Mouse (Mus musculus): ENCODE data around the gene Kctd21. TPM values are rescaled to one million over a fixed set of nuclear protein-coding genes. Genes with fewer than 3 reads are reported as not detected.

The Kctd21 gene
- polyA plus RNA-seq, 1 experiment from 2014 or later = 4.1 TPM

- Histone ChIP-seq H3K4me1 (ENCODE audit: control insufficient read depth, insufficient read depth, low read length) (0 out of 2 replicates have a peak, but pooled peaks cover 2% of the 10 kb centered on the region), H3K27ac (ENCODE audit: low read length) (no peak overlapping the region), H3K4me3 (ENCODE audit: low read length) (no peak overlapping the region), H3K36me3 (ENCODE audit: control insufficient read depth, insufficient read depth) (no peaks in the 10 kb centered on the region), H3K4me2 (ENCODE audit: low read depth, low read length) (no peak overlapping the region), H3K27me3 (ENCODE audit: control insufficient read depth, insufficient read depth, low read length) (no peaks in the 10 kb centered on the region), H3K9me3 (replicated peaks; ENCODE audit: control insufficient read depth, low read length) (no peaks in the 10 kb centered on the region), H3K9ac (ENCODE audit: low read length) (no peak overlapping the region)
- no peak for ATAC-seq (replicated peaks; ENCODE audit: extremely low read depth, insufficient read depth, low FRiP score)
- 43% methylated on average over 18 of the region's 18 CpGs for WGBS
These were observed 9.1 kb downstream of the Kctd21 start for GRCm38 (mm10) chr7:97340907-97341849.

DNA sequence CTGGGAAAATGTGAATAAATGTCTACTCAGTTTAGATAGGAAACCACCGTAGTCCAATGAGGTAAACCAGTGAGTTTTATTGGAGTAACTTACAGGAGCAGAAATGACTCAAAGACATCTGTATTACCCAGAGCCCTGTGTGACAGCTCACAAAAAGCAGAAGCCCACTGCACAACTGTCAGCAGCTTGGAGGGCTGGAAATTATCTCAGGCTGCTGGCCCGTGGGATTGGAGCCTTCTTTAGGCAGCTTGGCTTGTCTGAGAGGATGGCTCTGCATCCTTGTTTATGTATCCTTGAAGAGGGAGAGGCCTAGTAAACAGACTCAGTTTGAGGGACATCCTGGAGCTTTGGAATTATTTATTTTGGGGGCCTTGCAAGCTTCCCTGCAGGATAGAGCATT, 10.8 kb downstream of the Kctd21 start:
- H3K36me3 ChIP-seq (ENCODE audit: control insufficient read depth, insufficient read depth) = no peaks in the 10 kb centered on the region
- no peak overlapping the region for H3K27ac ChIP-seq (ENCODE audit: low read length)

DNA sequence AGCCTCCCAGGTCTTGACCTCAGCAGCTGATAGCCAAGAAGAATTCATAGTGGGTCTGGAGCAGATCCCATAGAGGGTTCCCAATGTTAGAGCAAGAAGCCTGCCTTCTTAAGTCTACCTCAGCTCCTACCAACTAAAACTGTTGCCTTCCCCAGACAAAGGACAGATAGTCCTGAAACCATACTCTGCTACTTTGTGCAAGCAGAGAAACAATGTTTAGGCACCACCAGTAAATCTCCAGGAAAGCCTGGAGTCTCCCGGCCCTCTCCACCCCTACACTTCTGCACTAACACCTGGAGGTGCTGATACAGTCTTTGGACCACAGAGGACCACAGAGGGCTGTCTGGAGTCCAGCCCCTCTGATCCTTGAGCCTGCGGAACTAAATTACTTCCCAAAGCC, 12.5 kb downstream of the Kctd21 start:
- Histone ChIP-seq H3K27me3 (ENCODE audit: control insufficient read depth, insufficient read depth, low read length) (no peaks in the 10 kb centered on the region), H3K4me2 (ENCODE audit: low read depth, low read length) (no peak overlapping the region), H3K9ac (ENCODE audit: low read length) (no peak overlapping the region), H3K36me3 (ENCODE audit: control insufficient read depth, insufficient read depth) (no peaks in the 10 kb centered on the region), H3K9me3 (replicated peaks; ENCODE audit: control insufficient read depth, low read length) (no peaks in the 10 kb centered on the region), H3K27ac (ENCODE audit: low read length) (no peak overlapping the region), H3K4me3 (ENCODE audit: low read length) (no peak overlapping the region), H3K4me1 (ENCODE audit: control insufficient read depth, insufficient read depth, low read length) (0 out of 2 replicates have a peak, but pooled peaks cover 2% of the 10 kb centered on the region)
- no peak for ATAC-seq (replicated peaks; ENCODE audit: extremely low read depth, insufficient read depth, low FRiP score)
- 72% methylated on average over 2 of the region's 2 CpGs for WGBS

More for the DNA sequence above, 10.8 kb downstream of the Kctd21 start:
- H3K9ac ChIP-seq (ENCODE audit: low read length) = no peak overlapping the region
- no peak for ATAC-seq (replicated peaks; ENCODE audit: extremely low read depth, insufficient read depth, low FRiP score)
- no peak overlapping the region for H3K4me3 ChIP-seq (ENCODE audit: low read length)
- no peaks in the 10 kb centered on the region for H3K27me3 ChIP-seq (ENCODE audit: control insufficient read depth, insufficient read depth, low read length)
- no peaks in the 10 kb centered on the region for H3K9me3 ChIP-seq (replicated peaks; ENCODE audit: control insufficient read depth, low read length)
- H3K4me2 ChIP-seq (ENCODE audit: low read depth, low read length) = no peak overlapping the region
- H3K4me1 ChIP-seq (ENCODE audit: control insufficient read depth, insufficient read depth, low read length) = 0 out of 2 replicates have a peak, but pooled peaks cover 2% of the 10 kb centered on the region
- 29% methylated on average over 2 of the region's 2 CpGs for WGBS

DNA sequence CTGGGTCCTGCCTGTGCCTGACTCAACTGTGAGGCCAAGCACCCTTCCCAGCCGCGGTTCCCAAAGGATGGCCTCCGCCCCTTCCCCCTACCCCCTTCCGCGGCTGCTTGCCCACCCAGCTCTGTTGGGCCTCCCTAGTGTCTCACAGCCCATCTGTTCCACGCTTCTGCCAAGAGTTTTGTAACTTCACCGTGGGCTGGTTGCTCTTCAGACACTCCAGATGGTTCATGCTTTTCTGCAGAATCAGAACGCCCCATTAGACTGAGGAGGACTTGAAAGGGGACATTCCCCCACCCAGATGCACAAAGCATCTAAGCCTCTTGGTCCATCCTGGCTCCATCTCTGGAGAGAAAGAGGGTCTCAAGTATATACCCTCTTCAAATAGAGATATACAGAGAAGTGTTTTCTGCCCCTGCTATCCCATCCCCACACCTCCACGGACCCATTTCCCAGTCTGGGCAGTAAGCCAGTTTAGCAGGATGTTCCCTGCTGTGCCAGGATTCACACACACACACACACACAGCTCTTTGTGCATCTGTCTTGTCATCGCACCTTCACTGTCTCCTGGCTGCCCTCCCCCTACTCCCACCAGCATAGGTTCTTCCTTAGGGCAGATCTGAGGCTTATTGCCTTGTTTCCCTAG, 13.2 kb downstream of the Kctd21 start:
- H3K27me3 ChIP-seq (ENCODE audit: control insufficient read depth, insufficient read depth, low read length) = no peaks in the 10 kb centered on the region
- H3K36me3 ChIP-seq (ENCODE audit: control insufficient read depth, insufficient read depth) = no peaks in the 10 kb centered on the region
- 54% methylated on average over 10 of the region's 10 CpGs for WGBS
- H3K4me3 ChIP-seq (ENCODE audit: low read length) = no peak overlapping the region
- no peaks in the 10 kb centered on the region for H3K9me3 ChIP-seq (replicated peaks; ENCODE audit: control insufficient read depth, low read length)
- ATAC-seq (replicated peaks; ENCODE audit: extremely low read depth, insufficient read depth, low FRiP score) = no peak
- H3K9ac ChIP-seq (ENCODE audit: low read length) = no peak overlapping the region
- no peak overlapping the region for H3K27ac ChIP-seq (ENCODE audit: low read length)
- no peak overlapping the region for H3K4me2 ChIP-seq (ENCODE audit: low read depth, low read length)
- 0 out of 2 replicates have a peak, but pooled peaks cover 2% of the 10 kb centered on the region for H3K4me1 ChIP-seq (ENCODE audit: control insufficient read depth, insufficient read depth, low read length)

GRCm38 (mm10) chr7:97346111-97346821, 14.1 kb downstream of the Kctd21 start:
- H3K4me3 ChIP-seq (ENCODE audit: low read length) = no peak overlapping the region
- H3K4me2 ChIP-seq (ENCODE audit: low read depth, low read length) = no peak overlapping the region
- H3K9me3 ChIP-seq (replicated peaks; ENCODE audit: control insufficient read depth, low read length) = no peaks in the 10 kb centered on the region
- WGBS = 71% methylated on average over 9 of the region's 9 CpGs
- H3K36me3 ChIP-seq (ENCODE audit: control insufficient read depth, insufficient read depth) = no peaks in the 10 kb centered on the region
- no peak overlapping the region for H3K27ac ChIP-seq (ENCODE audit: low read length)
- no peaks in the 10 kb centered on the region for H3K27me3 ChIP-seq (ENCODE audit: control insufficient read depth, insufficient read depth, low read length)
- H3K4me1 ChIP-seq (ENCODE audit: control insufficient read depth, insufficient read depth, low read length) = 0 out of 2 replicates have a peak, but pooled peaks cover 2% of the 10 kb centered on the region
- no peak overlapping the region for H3K9ac ChIP-seq (ENCODE audit: low read length)
- no peak for ATAC-seq (replicated peaks; ENCODE audit: extremely low read depth, insufficient read depth, low FRiP score)

DNA sequence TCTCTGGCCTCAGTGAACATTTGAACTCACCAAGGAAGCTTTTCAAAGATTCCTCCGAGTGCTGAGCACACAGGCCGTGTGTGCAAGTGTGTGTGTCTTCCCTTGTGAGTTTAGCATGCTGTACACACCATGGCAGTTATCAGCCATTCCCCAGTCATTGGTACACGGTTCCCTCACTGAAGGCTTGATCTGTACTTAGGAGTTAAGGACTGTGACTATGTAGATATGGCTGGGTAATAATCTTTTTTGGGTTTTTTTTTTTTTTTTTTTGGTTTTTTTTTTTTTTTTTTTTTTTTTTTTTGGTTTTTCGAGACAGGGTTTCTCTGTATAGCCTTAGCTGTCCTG, 14.7 kb downstream of the Kctd21 start:
- no peak for ATAC-seq (replicated peaks; ENCODE audit: extremely low read depth, insufficient read depth, low FRiP score)
- H3K27ac ChIP-seq (ENCODE audit: low read length) = no peak overlapping the region
- H3K27me3 ChIP-seq (ENCODE audit: control insufficient read depth, insufficient read depth, low read length) = no peaks in the 10 kb centered on the region
- 0 out of 2 replicates have a peak, but pooled peaks cover 2% of the 10 kb centered on the region for H3K4me1 ChIP-seq (ENCODE audit: control insufficient read depth, insufficient read depth, low read length)
- no peaks in the 10 kb centered on the region for H3K9me3 ChIP-seq (replicated peaks; ENCODE audit: control insufficient read depth, low read length)
- 79% methylated on average over 3 of the region's 4 CpGs for WGBS
- no peaks in the 10 kb centered on the region for H3K36me3 ChIP-seq (ENCODE audit: control insufficient read depth, insufficient read depth)
- H3K9ac ChIP-seq (ENCODE audit: low read length) = no peak overlapping the region
- no peak overlapping the region for H3K4me3 ChIP-seq (ENCODE audit: low read length)
- no peak overlapping the region for H3K4me2 ChIP-seq (ENCODE audit: low read depth, low read length)

- Histone ChIP-seq H3K4me3 (ENCODE audit: low read length) (no peak overlapping the region), H3K9me3 (replicated peaks; ENCODE audit: control insufficient read depth, low read length) (no peaks in the 10 kb centered on the region), H3K27ac (ENCODE audit: low read length) (no peak overlapping the region), H3K9ac (ENCODE audit: low read length) (no peak overlapping the region), H3K36me3 (ENCODE audit: control insufficient read depth, insufficient read depth) (no peaks in the 10 kb centered on the region), H3K27me3 (ENCODE audit: control insufficient read depth, insufficient read depth, low read length) (no peaks in the 10 kb centered on the region), H3K4me1 (ENCODE audit: control insufficient read depth, insufficient read depth, low read length) (0 out of 2 replicates have a peak, but pooled peaks cover 2% of the 10 kb centered on the region), H3K4me2 (ENCODE audit: low read depth, low read length) (no peak overlapping the region)
- WGBS = 94% methylated on average over 15 of the region's 15 CpGs
- no peak for ATAC-seq (replicated peaks; ENCODE audit: extremely low read depth, insufficient read depth, low FRiP score)
These were observed 15.3 kb downstream of the Kctd21 start for GRCm38 (mm10) chr7:97347464-97347863.

DNA sequence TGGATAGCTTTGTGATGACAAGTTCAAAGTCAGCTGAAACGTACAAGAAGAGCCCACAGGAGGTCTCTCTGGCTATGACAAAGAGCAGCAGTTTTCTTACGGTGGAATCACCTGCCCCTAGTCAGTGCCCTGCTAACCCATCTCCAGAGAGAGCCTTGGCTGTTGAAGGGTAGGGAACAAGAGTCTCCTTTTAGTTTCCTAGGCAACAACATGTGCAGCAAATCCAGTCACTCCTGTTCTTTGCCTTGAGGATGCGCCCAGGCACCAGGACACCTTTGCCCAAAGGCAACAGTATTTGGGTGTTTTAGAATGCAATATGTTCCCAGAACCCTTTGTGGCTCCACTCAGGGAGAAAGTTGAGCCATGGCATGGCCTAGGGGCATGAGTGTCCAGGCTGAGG, 16.2 kb downstream of the Kctd21 start:
- 67% methylated on average over 3 of the region's 3 CpGs for WGBS

More for the DNA sequence above, 16.2 kb downstream of the Kctd21 start:
- no peak for ATAC-seq (replicated peaks; ENCODE audit: extremely low read depth, insufficient read depth, low FRiP score)
- Histone ChIP-seq H3K4me3 (ENCODE audit: low read length) (no peak overlapping the region), H3K9me3 (replicated peaks; ENCODE audit: control insufficient read depth, low read length) (no peaks in the 10 kb centered on the region), H3K27me3 (ENCODE audit: control insufficient read depth, insufficient read depth, low read length) (no peaks in the 10 kb centered on the region), H3K4me1 (ENCODE audit: control insufficient read depth, insufficient read depth, low read length) (no peaks in the 10 kb centered on the region), H3K36me3 (ENCODE audit: control insufficient read depth, insufficient read depth) (no peaks in the 10 kb centered on the region), H3K4me2 (ENCODE audit: low read depth, low read length) (no peak overlapping the region), H3K27ac (ENCODE audit: low read length) (no peak overlapping the region), H3K9ac (ENCODE audit: low read length) (no peak overlapping the region)
